Mouse (Mus musculus) megakaryocyte, embryonic 14.5 days (primary cell): ENCODE results near the gene Itih5.

ENCODE experiments used
- FLI1 ChIP-seq: IDR thresholded peaks from 2 replicates; pipeline ENCODE4 v1.6.1; 2012; ENCODE audit warnings: low read length, inconsistent platforms, mixed read lengths
- GATA1 ChIP-seq: IDR thresholded peaks from 3 replicates; pipeline ENCODE4 v1.6.1; 2012; ENCODE audit warnings: mixed read lengths, low read length, inconsistent platforms, borderline replicate concordance

DNA sequence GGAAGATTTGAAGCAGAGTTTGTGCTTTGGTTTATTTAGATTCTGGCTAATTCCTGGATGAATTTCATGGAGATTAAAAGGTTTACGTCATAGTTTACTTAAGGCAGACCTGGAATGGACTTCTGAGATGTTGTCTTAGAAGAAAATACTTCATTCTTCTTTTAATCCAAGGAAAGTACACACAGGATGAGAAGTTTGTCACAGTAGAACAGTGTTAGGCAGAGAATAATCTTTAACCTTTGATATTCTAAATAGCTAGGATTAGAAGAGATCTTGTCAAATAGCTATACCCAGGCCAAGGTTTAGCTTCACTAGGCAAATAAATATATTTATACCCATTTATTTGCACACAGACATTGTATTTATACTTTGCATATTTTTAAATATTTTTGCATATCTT lies 73.5 kb downstream of the Itih5 start:
- TF ChIP-seq GATA1 (no peak), FLI1 (no peak)
